Mouse (Mus musculus): ENCODE measurements around the gene Prelid1. TPM values are rescaled to one million over a fixed set of nuclear protein-coding genes. Genes with fewer than 3 reads are reported as not detected.

Prelid1 gene
- total and polyA plus RNA-seq, 3 experiments, result 325 to 826 (median 733) TPM

DNA sequence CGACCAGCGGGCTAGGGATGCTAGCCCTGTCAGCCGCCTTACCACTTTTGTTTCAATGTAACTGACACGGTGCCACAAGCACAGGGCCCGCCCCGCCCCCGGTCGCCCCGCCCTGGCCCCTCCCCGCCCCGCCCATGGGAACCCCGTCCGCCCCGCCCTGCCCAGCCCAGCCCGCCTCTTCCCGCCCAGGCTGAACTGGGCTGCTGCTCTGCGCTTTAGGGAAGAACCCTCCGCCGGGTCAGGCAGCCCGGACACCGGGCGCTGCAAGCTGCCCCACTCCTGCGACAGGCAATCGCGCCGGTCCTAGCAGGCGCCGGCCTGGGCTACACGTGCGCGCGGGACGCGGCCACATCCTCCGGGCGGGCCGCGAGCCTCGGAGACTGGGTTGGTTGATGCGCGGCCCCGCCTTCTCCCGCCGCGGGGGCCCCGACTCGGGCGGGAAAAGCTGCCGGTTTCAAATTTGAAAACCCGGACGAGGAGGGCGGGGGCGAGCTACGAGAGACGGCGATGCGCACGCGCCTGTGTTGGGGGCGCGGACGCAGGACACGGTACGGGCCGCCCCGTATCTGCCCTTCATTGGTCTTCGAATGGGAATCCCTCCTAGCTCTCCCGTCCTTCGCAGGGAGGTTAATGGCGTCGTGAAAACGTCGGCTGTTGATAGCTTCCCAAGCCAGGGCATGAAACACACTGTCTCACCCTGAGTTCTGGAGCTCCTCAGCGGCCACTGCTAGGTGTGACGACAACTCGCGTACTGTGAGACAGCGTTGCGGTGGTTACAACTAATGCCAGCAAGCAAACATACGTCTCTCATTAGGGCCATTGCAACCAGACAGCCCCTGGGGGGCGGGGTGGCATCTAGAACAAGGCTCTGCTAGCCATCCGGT lies 9.6 kb downstream of the Prelid1 start, which contains the start of gene Mxd3:
Mxd3 (minus strand) TSS at position 141 of the 884 bp plus-strand sequence.
- no peak for TF ChIP-seq TAL1 (conservative IDR thresholded peaks at IDR 0.05; ENCODE audit: low read depth, low read length)
- H3K27me3 ChIP-seq (ENCODE audit: insufficient read depth, low read length), result peaks cover 13% of the 10 kb centered on the region
- no peaks in the 10 kb centered on the region for H3K9me3 ChIP-seq (replicated peaks)
- peak within 1 kb of the TSS; percentile 78 for H3K4me3 ChIP-seq (ENCODE audit: low read depth, low read length)
- DNase-seq (ENCODE audit: low spot score) (peak; percentile 90), ATAC-seq (ENCODE audit: extremely low read depth, insufficient number of reproducible peaks, low FRiP score, poor library complexity, severe bottlenecking) (peak; percentile 65)
- peaks cover 47% of the 10 kb centered on the region for H3K4me1 ChIP-seq (ENCODE audit: insufficient read depth, low read depth, low read length)
- H3K36me3 ChIP-seq (replicated peaks), result peaks cover 31% of the 10 kb centered on the region

DNA sequence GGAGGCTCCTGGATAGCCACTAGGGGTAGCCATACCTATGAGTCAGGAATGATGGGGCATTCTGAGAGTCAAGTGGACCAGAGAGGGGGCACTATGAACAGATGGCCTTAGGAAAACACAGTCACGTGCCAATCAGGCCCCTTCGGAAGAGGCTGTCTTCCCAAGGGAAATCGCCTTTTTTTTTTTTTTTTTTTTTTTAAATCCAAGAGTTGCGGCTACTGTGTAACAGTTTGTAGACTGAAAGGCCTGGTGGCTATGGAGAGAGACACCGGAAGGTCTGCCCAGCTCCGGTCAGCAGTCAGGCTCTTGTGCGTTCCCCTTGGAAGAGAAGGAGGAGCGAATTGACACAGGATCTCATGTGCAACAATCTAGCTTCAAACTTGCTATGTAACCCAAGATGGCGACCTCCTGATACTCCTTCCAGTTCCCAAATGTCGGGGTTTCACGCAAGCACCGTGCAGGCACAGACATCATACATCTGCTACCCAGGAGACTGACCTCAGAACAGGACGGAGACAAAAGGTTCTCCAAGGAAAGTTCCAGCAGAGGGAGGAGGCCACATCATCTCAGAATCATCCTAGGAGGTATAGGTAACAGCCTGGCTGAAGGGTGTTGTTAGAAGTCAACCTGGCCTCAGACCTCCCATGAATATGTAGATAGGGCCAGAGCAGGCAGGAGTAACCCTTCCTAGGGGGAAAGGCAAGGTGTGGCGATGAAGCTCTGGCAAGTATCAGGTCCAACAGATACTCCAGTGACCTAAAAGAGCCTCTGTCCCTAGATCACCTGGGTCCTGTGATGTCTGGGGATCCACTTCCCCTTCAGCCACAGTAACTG lies 10.5 kb downstream of the Prelid1 start:
- peaks cover 23% of the 10 kb centered on the region for H3K36me3 ChIP-seq (replicated peaks)
- no peaks in the 10 kb centered on the region for H3K9me3 ChIP-seq (replicated peaks)
- H3K4me3 ChIP-seq (ENCODE audit: low read depth, low read length), result peak overlapping the region; percentile 78
- TF ChIP-seq POLR2AphosphoS5 (IDR thresholded peaks at IDR 0.05; ENCODE audit: insufficient replicate concordance, low read depth, low read length), result no peak
- no peak for TF ChIP-seq GATA2 (IDR thresholded peaks at IDR 0.05; ENCODE audit: borderline replicate concordance, low read depth, low read length)
- no peak for TF ChIP-seq GATA1 (IDR thresholded peaks at IDR 0.05; ENCODE audit: borderline replicate concordance, low read length)
- TF ChIP-seq CTCF (IDR thresholded peaks at IDR 0.05; ENCODE audit: low read depth, low read length), result no peak
- no peak for TF ChIP-seq TAL1 (conservative IDR thresholded peaks at IDR 0.05; ENCODE audit: low read depth, low read length)
- peaks cover 20% of the 10 kb centered on the region for H3K27me3 ChIP-seq (ENCODE audit: insufficient read depth, low read length)
- peaks cover 43% of the 10 kb centered on the region for H3K4me1 ChIP-seq (ENCODE audit: insufficient read depth, low read depth, low read length)
- DNase-seq (ENCODE audit: low spot score), result no peak
- ATAC-seq (ENCODE audit: extremely low read depth, insufficient number of reproducible peaks, low FRiP score, poor library complexity, severe bottlenecking), result no peak; the same call in 1 of the 2 replicates

DNA sequence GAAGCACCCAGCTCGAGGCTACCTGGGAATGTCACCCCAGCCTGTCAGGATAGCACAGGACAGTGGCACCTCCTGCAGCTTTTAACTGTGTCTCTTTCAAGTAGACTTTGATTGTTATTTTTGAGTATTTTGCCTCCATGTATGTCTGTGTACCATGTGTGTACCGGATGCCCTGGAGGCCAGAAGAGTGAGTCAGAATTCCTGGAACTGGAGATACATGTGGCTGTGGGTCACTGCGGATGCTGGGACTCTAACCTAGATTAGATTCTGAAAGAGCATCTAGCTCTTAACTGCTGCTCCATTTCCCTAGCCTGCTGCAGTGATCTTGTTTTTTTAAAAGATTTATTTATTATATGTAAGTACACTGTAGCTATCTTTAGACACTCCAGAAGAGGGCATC lies 12.0 kb downstream of the Prelid1 start:
- H3K36me3 ChIP-seq (replicated peaks), result peaks cover 11% of the 10 kb centered on the region
- H3K4me1 ChIP-seq (ENCODE audit: insufficient read depth, low read depth, low read length), result peaks cover 36% of the 10 kb centered on the region
- H3K9me3 ChIP-seq (replicated peaks), result no peaks in the 10 kb centered on the region
- H3K27me3 ChIP-seq (ENCODE audit: insufficient read depth, low read length), result peaks cover 34% of the 10 kb centered on the region
- no peak overlapping the region for H3K4me3 ChIP-seq (ENCODE audit: low read depth, low read length)
- ATAC-seq (ENCODE audit: extremely low read depth, insufficient number of reproducible peaks, low FRiP score, poor library complexity, severe bottlenecking) (no peak), DNase-seq (ENCODE audit: low spot score) (no peak)
- TF ChIP-seq GATA1 (IDR thresholded peaks at IDR 0.05; ENCODE audit: borderline replicate concordance, low read length) (no peak), GATA2 (IDR thresholded peaks at IDR 0.05; ENCODE audit: borderline replicate concordance, low read depth, low read length) (no peak), TAL1 (conservative IDR thresholded peaks at IDR 0.05; ENCODE audit: low read depth, low read length) (no peak)

DNA sequence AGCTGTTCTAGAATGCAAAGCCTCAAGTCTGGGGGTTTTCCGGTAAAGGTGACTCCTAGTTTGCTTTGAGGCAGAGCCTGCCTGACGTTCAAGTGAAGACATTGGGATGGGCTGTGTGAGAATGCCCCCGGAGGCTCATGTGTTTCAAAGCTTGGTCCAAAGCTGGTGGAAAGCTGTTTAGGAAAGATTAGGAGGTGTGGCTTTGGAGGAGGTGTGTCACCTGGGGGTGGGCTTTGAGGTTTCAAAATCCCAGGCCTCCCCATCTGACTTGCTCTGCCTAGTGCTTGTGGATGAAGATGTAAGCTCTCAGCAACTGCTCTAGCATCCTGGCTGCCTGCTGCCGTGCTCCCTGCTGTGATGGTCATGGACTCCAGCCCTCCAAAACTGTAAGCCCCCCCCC lies 15.4 kb downstream of the Prelid1 start:
- ATAC-seq (ENCODE audit: extremely low read depth, insufficient number of reproducible peaks, low FRiP score, poor library complexity, severe bottlenecking), result no peak
- Histone ChIP-seq H3K4me3 (ENCODE audit: low read depth, low read length) (no peak overlapping the region), H3K36me3 (replicated peaks) (peaks cover 2% of the 10 kb centered on the region), H3K27me3 (ENCODE audit: insufficient read depth, low read length) (peaks cover 43% of the 10 kb centered on the region), H3K9me3 (replicated peaks) (no peaks in the 10 kb centered on the region), H3K4me1 (ENCODE audit: insufficient read depth, low read depth, low read length) (peaks cover 21% of the 10 kb centered on the region)
- no peak for TF ChIP-seq TAL1 (conservative IDR thresholded peaks at IDR 0.05; ENCODE audit: low read depth, low read length)
- no peak for TF ChIP-seq GATA2 (IDR thresholded peaks at IDR 0.05; ENCODE audit: borderline replicate concordance, low read depth, low read length)
- no peak for TF ChIP-seq CTCF (IDR thresholded peaks at IDR 0.05; ENCODE audit: low read depth, low read length)
- TF ChIP-seq GATA1 (IDR thresholded peaks at IDR 0.05; ENCODE audit: borderline replicate concordance, low read length), result no peak
- TF ChIP-seq POLR2AphosphoS5 (IDR thresholded peaks at IDR 0.05; ENCODE audit: insufficient replicate concordance, low read depth, low read length), result no peak
- no peak for DNase-seq (ENCODE audit: low spot score)

DNA sequence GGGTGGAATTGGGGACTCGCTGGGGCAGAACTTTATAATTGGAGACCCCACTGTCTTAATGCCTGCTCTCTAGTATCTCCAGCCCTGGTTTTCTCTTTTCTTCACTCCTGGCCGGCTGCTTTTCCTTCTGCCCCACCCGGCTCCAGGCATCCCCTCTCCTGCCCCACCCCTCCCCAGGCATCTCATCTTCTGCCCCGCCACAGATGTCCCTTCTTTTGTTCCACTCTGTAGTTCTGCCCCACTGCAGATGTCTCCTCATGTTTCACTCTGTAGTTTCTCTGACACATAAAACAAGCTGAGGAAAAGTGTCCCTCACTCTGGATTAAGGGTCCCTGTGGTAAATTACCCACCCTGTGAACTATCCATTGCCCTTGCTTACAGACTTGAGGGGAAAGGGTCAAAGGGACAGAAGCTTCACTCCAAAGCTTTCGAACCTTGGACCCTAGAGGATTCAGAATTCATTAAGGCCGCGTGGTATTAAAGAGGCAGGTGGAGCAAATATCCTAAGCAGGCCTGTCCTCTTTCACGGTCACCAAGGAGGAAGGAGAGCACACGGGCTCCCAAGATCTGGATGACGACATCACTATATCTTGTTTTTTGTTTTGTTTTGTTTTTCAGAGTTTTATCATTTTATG lies 17.2 kb downstream of the Prelid1 start:
- ATAC-seq (ENCODE audit: extremely low read depth, insufficient number of reproducible peaks, low FRiP score, poor library complexity, severe bottlenecking) (no peak), DNase-seq (ENCODE audit: low spot score) (no peak)
- peaks cover 16% of the 10 kb centered on the region for H3K4me1 ChIP-seq (ENCODE audit: insufficient read depth, low read depth, low read length)
- peaks cover 40% of the 10 kb centered on the region for H3K27me3 ChIP-seq (ENCODE audit: insufficient read depth, low read length)
- no peak overlapping the region for H3K4me3 ChIP-seq (ENCODE audit: low read depth, low read length)
- TF ChIP-seq TAL1 (conservative IDR thresholded peaks at IDR 0.05; ENCODE audit: low read depth, low read length) (no peak), POLR2AphosphoS5 (IDR thresholded peaks at IDR 0.05; ENCODE audit: insufficient replicate concordance, low read depth, low read length) (no peak), GATA2 (IDR thresholded peaks at IDR 0.05; ENCODE audit: borderline replicate concordance, low read depth, low read length) (no peak), CTCF (IDR thresholded peaks at IDR 0.05; ENCODE audit: low read depth, low read length) (no peak), GATA1 (IDR thresholded peaks at IDR 0.05; ENCODE audit: borderline replicate concordance, low read length) (no peak)
- no peaks in the 10 kb centered on the region for H3K9me3 ChIP-seq (replicated peaks)
- H3K36me3 ChIP-seq (replicated peaks), result peaks cover 1% of the 10 kb centered on the region
